Comparison of ENCODE assay signal across 8 mouse cellular contexts in genomic region chr3:153835455-153836086, GRCm38 (mm10). TPM values are rescaled to one million over a fixed set of nuclear protein-coding genes. Genes with fewer than 3 reads are reported as not detected.
DNase-seq lines count a peak whose midpoint lies in the region; ATAC-seq and TF ChIP-seq lines count a peak whose summit lies in the region.

No protein-coding gene starts in this region.

- no peaks in the 10 kb centered on the region for H3K4me1 ChIP-seq in midbrain, embryonic 10.5 days
- no peaks in the 10 kb centered on the region for H3K4me1 ChIP-seq in midbrain, embryonic 15.5 days
- no peaks in the 10 kb centered on the region for H3K4me1 ChIP-seq in intestine, postnatal 0 days (replicated peaks; ENCODE audit: control insufficient read depth, insufficient read depth, low read length)
- no peaks in the 10 kb centered on the region for H3K4me1 ChIP-seq in midbrain, embryonic 12.5 days

- intact Hi-C loops in left cerebral cortex, postnatal 36 days (cut with DNase I) = no loop called here

- ATAC-seq in midbrain, embryonic 15.5 days (replicated peaks) = no peak
- ATAC-seq in intestine, postnatal 0 days = no peak
- peak; percentile 65 for ATAC-seq in midbrain, embryonic 12.5 days (ENCODE audit: low FRiP score, low read depth)

- TF ChIP-seq CTCF in intestine, postnatal 0 days (IDR thresholded peaks at IDR 0.05; ENCODE audit: low read depth) = peak; percentile 91

- H3K4me2 ChIP-seq in midbrain, embryonic 15.5 days = no peak overlapping the region
- no peak overlapping the region for H3K4me2 ChIP-seq in intestine, postnatal 0 days (replicated peaks; ENCODE audit: low read depth)
- H3K4me2 ChIP-seq in midbrain, embryonic 12.5 days (replicated peaks) = no peak overlapping the region

- peak; percentile 67 for DNase-seq in midbrain, embryonic 10.5 days (ENCODE audit: low spot score)
- DNase-seq in cerebellum, postnatal 14 days = peak; percentile 75 to 83
- peak; percentile 73 for DNase-seq in gastrocnemius, postnatal 10 days
- peak; percentile 12 to 16 for DNase-seq in left cerebral cortex, postnatal 36 days (ENCODE audit: low spot score in 2 of 2)
- DNase-seq in spleen, postnatal 14 days (ENCODE audit: low spot score in 2 of 2) = peak; percentile 54 to 75

- H3K9me3 ChIP-seq in midbrain, embryonic 10.5 days (replicated peaks) = no peaks in the 10 kb centered on the region
- H3K9me3 ChIP-seq in midbrain, embryonic 15.5 days = no peaks in the 10 kb centered on the region
- H3K9me3 ChIP-seq in intestine, postnatal 0 days (ENCODE audit: control insufficient read depth) = no peaks in the 10 kb centered on the region
- H3K9me3 ChIP-seq in midbrain, embryonic 12.5 days = no peaks in the 10 kb centered on the region

- H3K4me3 ChIP-seq in midbrain, embryonic 10.5 days = no peak overlapping the region
- no peak overlapping the region for H3K4me3 ChIP-seq in midbrain, embryonic 15.5 days
- H3K4me3 ChIP-seq in intestine, postnatal 0 days (ENCODE audit: low read depth, low read length) = no peak overlapping the region
- H3K4me3 ChIP-seq in midbrain, embryonic 12.5 days = no peak overlapping the region

- H3K27ac ChIP-seq in midbrain, embryonic 10.5 days (replicated peaks) = no peak overlapping the region
- no peak overlapping the region for H3K27ac ChIP-seq in midbrain, embryonic 15.5 days
- no peak overlapping the region for H3K27ac ChIP-seq in intestine, postnatal 0 days (ENCODE audit: low read depth, low read length)
- no peak overlapping the region for H3K27ac ChIP-seq in midbrain, embryonic 12.5 days (replicated peaks)

- H3K36me3 ChIP-seq in midbrain, embryonic 10.5 days = no peaks in the 10 kb centered on the region
- H3K36me3 ChIP-seq in midbrain, embryonic 15.5 days (replicated peaks) = no peaks in the 10 kb centered on the region
- H3K36me3 ChIP-seq in intestine, postnatal 0 days (ENCODE audit: control insufficient read depth, insufficient read depth) = no peaks in the 10 kb centered on the region
- H3K36me3 ChIP-seq in midbrain, embryonic 12.5 days = no peaks in the 10 kb centered on the region

- H3K9ac ChIP-seq in midbrain, embryonic 15.5 days = no peak overlapping the region
- H3K9ac ChIP-seq in intestine, postnatal 0 days (ENCODE audit: low read depth, low read length) = no peak overlapping the region
- H3K9ac ChIP-seq in midbrain, embryonic 12.5 days (replicated peaks) = no peak overlapping the region

- H3K27me3 ChIP-seq in midbrain, embryonic 10.5 days (ENCODE audit: low read depth, poor library complexity, severe bottlenecking) = no peaks in the 10 kb centered on the region
- no peaks in the 10 kb centered on the region for H3K27me3 ChIP-seq in midbrain, embryonic 15.5 days (replicated peaks)
- H3K27me3 ChIP-seq in intestine, postnatal 0 days (replicated peaks; ENCODE audit: control insufficient read depth, insufficient read depth, low read length) = no peaks in the 10 kb centered on the region
- H3K27me3 ChIP-seq in midbrain, embryonic 12.5 days = 0 out of 2 replicates have a peak, but pooled peaks cover 3% of the 10 kb centered on the region

- WGBS in midbrain, embryonic 10.5 days = 60% methylated on average over 7 of the region's 7 CpGs
- 63% methylated on average over 7 of the region's 7 CpGs for WGBS in midbrain, embryonic 15.5 days
- 72% methylated on average over 7 of the region's 7 CpGs for WGBS in intestine, postnatal 0 days
- WGBS in midbrain, embryonic 12.5 days = 64% methylated on average over 7 of the region's 7 CpGs

RNA-seq across cellular contexts. Expression of gene Asb17, which starts 8.4 kb away (rescaled TPM):
- 0.47 and 0.68 TPM in 2 replicates for polyA plus RNA-seq in midbrain, embryonic 10.5 days (2016; fragmentation: Nextera tagmentation; extraction: Ambion mirVana)
- polyA plus RNA-seq in midbrain, embryonic 15.5 days (2015; fragmentation: Nextera tagmentation; extraction: Ambion mirVana) = 0.06 and 0.19 TPM in 2 replicates
- total RNA-seq in gastrocnemius, postnatal 10 days (2021) = not detected
- not detected in 2 replicates for polyA plus RNA-seq in intestine, postnatal 0 days (2015; fragmentation: Nextera tagmentation; extraction: Ambion mirVana)
- total RNA-seq in left cerebral cortex, postnatal 36 days (2021) = not detected
- polyA plus RNA-seq in midbrain, embryonic 12.5 days (2016; fragmentation: Nextera tagmentation; extraction: Ambion mirVana) = 0.06 TPM in 1 of 2 replicates, not detected in the other

Comparison
In these comparisons a context has a peak if more than half of its experiments do, and no peak if none do; other contexts are left out.
1. DNase-seq: peak in every context shown above with its lines; median percentile 79 in cerebellum, postnatal 14 days; 73 in gastrocnemius, postnatal 10 days; 67 in midbrain, embryonic 10.5 days; 64 in spleen, postnatal 14 days; 14 in left cerebral cortex, postnatal 36 days.